Mouse (Mus musculus): ENCODE measurements around the gene Men1.

GRCm38 (mm10) chr19:6390251-6390650 is 55.5 kb downstream of the Men1 start:
- no peak for TF ChIP-seq POLR2A (IDR thresholded peaks at IDR 0.05; ENCODE audit: control insufficient read depth, extremely low read depth, insufficient read depth, low read length, poor library complexity)
- no peak for TF ChIP-seq CTCF (IDR thresholded peaks at IDR 0.05; ENCODE audit: borderline replicate concordance, control insufficient read depth, extremely low read depth, insufficient read depth, low read length, poor library complexity)

All from thymus, adult 2 months (tissue).